Mouse (Mus musculus) liver, embryonic 11.5 days (tissue): ENCODE results near the gene Grin2c. TPM values are rescaled to one million over a fixed set of nuclear protein-coding genes. Genes with fewer than 3 reads are reported as not detected.

Source experiments
- ATAC-seq: fragments of 200-750 bp; cut with Nextera tagmentation; replicated peaks from 2 replicates; pipeline ENCODE4 v1.8.0; 2017; ENCODE audit warnings: moderate number of reproducible peaks, mild to moderate bottlenecking, moderate TSS enrichment, moderate library complexity; ENCODE audit not compliant: low FRiP score
- DNase-seq: peaks from one replicate; pipeline ENCODE4 v3.0.0-alpha.2; 2017; ENCODE audit warnings: low spot score
- H3K27ac ChIP-seq: fragments of 300-500 bp; sonication (generic); 2 replicates; pipeline ENCODE4 v1.5.1; 2014; ENCODE audit warnings: mild to moderate bottlenecking, low read depth, low read length, control low read depth
- H3K27me3 ChIP-seq: fragments of 300-500 bp; sonication (generic); replicated peaks from 2 replicates; pipeline ENCODE4 v1.6.1; 2014; ENCODE audit warnings: low read length, mixed read lengths; ENCODE audit not compliant: control insufficient read depth, insufficient read depth
- H3K36me3 ChIP-seq: fragments of 300-500 bp; sonication (generic); 2 replicates; pipeline ENCODE4 v1.6.1; 2014; ENCODE audit warnings: mild to moderate bottlenecking, low read length, moderate library complexity, mixed read lengths; ENCODE audit not compliant: control insufficient read depth, insufficient read depth
- H3K4me1 ChIP-seq: fragments of 300-500 bp; sonication (generic); replicated peaks from 2 replicates; pipeline ENCODE4 v1.6.1; 2014; ENCODE audit warnings: low read length, mixed read lengths; ENCODE audit not compliant: control insufficient read depth, insufficient read depth
- H3K4me2 ChIP-seq: fragments of 300-500 bp; sonication (generic); 2 replicates; pipeline ENCODE4 v1.6.1; 2014; ENCODE audit warnings: mild to moderate bottlenecking, control low read depth, moderate library complexity
- H3K4me3 ChIP-seq: fragments of 300-500 bp; sonication (generic); 2 replicates; pipeline ENCODE4 v1.5.1; 2014; ENCODE audit warnings: low read depth, low read length, control low read depth
- H3K9ac ChIP-seq: fragments of 300-500 bp; sonication (generic); 2 replicates; pipeline ENCODE4 v1.6.1; 2014; ENCODE audit warnings: low read depth, low read length, control low read depth
- H3K9me3 ChIP-seq: fragments of 300-500 bp; sonication (generic); 2 replicates; pipeline ENCODE4 v1.6.1; 2016; ENCODE audit warnings: low read length, inconsistent platforms, mixed read lengths; ENCODE audit not compliant: control insufficient read depth
- WGBS: fragments of 180-500 bp; shearing (Covaris S2); extraction: QIAGEN DNeasy Blood & Tissue Kit; methylation state at CpG from one replicate; pipeline ENCODE4 v1.1.7; 2014; 5-methylcytosine and 5-hydroxymethylcytosine counted together
- polyA plus RNA-seq: library from polyadenylated mRNA; unstranded; fragments of >200 nt; fragmentation: Nextera tagmentation; extraction: Ambion mirVana; gene quantifications from 2 replicates; pipeline ENCODE4 v1.2.1, GENCODE M21; 2014

The Grin2c gene
- polyA plus RNA-seq, 1 experiment from 2014 or later: 0.89 TPM

GRCm38 (mm10) chr11:115217439-115218410 is 49.3 kb downstream of the Grin2c start:
- Histone ChIP-seq H3K27me3 (no peaks in the 10 kb centered on the region), H3K4me3 (no peak overlapping the region), H3K4me1 (peaks cover 33% of the 10 kb centered on the region), H3K36me3 (no peaks in the 10 kb centered on the region), H3K4me2 (no peak overlapping the region), H3K27ac (no peak overlapping the region), H3K9ac (no peak overlapping the region), H3K9me3 (no peaks in the 10 kb centered on the region)
- ATAC-seq (no peak), DNase-seq (no peak)
- 59% methylated on average over 18 of the region's 18 CpGs for WGBS

GRCm38 (mm10) chr11:115215123-115215522 is 51.9 kb downstream of the Grin2c start:
- 53% methylated on average over 5 of the region's 5 CpGs for WGBS
- Histone ChIP-seq H3K4me2 (no peak overlapping the region), H3K9me3 (no peaks in the 10 kb centered on the region), H3K9ac (no peak overlapping the region), H3K4me3 (no peak overlapping the region), H3K36me3 (no peaks in the 10 kb centered on the region), H3K27ac (no peak overlapping the region), H3K4me1 (peaks cover 29% of the 10 kb centered on the region), H3K27me3 (no peaks in the 10 kb centered on the region)
- no peak for ATAC-seq
- no peak for DNase-seq

GRCm38 (mm10) chr11:115212116-115212515 is 54.9 kb downstream of the Grin2c start:
- no peak overlapping the region for H3K4me3 ChIP-seq
- no peaks in the 10 kb centered on the region for H3K9me3 ChIP-seq
- H3K36me3 ChIP-seq: peaks cover 3% of the 10 kb centered on the region; the same call in 1 of the 2 replicates
- H3K27me3 ChIP-seq: no peaks in the 10 kb centered on the region
- H3K27ac ChIP-seq: no peak overlapping the region
- DNase-seq (no peak), ATAC-seq (no peak)
- H3K9ac ChIP-seq: no peak overlapping the region
- 56% methylated on average over 13 of the region's 13 CpGs for WGBS
- no peak overlapping the region for H3K4me2 ChIP-seq
- peaks cover 1% of the 10 kb centered on the region; the same call in 1 of the 2 replicates for H3K4me1 ChIP-seq

- Histone ChIP-seq H3K4me1 (peaks cover 7% of the 10 kb centered on the region), H3K9ac (no peak overlapping the region), H3K36me3 (peaks cover 8% of the 10 kb centered on the region; the same call in 1 of the 2 replicates), H3K27ac (no peak overlapping the region), H3K9me3 (no peaks in the 10 kb centered on the region), H3K4me2 (no peak overlapping the region), H3K27me3 (no peaks in the 10 kb centered on the region), H3K4me3 (no peak overlapping the region)
- no peak for DNase-seq
- no peak for ATAC-seq
- 82% methylated on average over 7 of the region's 7 CpGs for WGBS
Measured at GRCm38 (mm10) chr11:115209958-115210357, 57.1 kb downstream of the Grin2c start.

- WGBS: 77% methylated on average over 25 of the region's 25 CpGs
- no peak for DNase-seq
- H3K27ac ChIP-seq: no peak overlapping the region
- no peak overlapping the region for H3K4me3 ChIP-seq
- no peak overlapping the region for H3K4me2 ChIP-seq
- no peaks in the 10 kb centered on the region for H3K27me3 ChIP-seq
- no peak overlapping the region for H3K9ac ChIP-seq
- no peak for ATAC-seq
- peaks cover 7% of the 10 kb centered on the region for H3K4me1 ChIP-seq
- no peaks in the 10 kb centered on the region for H3K9me3 ChIP-seq
- H3K36me3 ChIP-seq: peaks cover 11% of the 10 kb centered on the region; the same call in 1 of the 2 replicates
Measured at GRCm38 (mm10) chr11:115208776-115209732, 58.0 kb downstream of the Grin2c start.

GRCm38 (mm10) chr11:115208126-115208525 is 58.9 kb downstream of the Grin2c start:
- Histone ChIP-seq H3K4me1 (peaks cover 7% of the 10 kb centered on the region), H3K36me3 (peaks cover 11% of the 10 kb centered on the region; the same call in 1 of the 2 replicates), H3K9me3 (no peaks in the 10 kb centered on the region), H3K27me3 (no peaks in the 10 kb centered on the region), H3K4me2 (no peak overlapping the region), H3K4me3 (no peak overlapping the region), H3K9ac (no peak overlapping the region), H3K27ac (no peak overlapping the region)
- WGBS: 86% methylated on average over 12 of the region's 12 CpGs
- ATAC-seq (no peak), DNase-seq (no peak)

GRCm38 (mm10) chr11:115202756-115203155 is 64.3 kb downstream of the Grin2c start:
- H3K36me3 ChIP-seq: peaks cover 13% of the 10 kb centered on the region; the same call in 1 of the 2 replicates
- H3K9ac ChIP-seq: no peak overlapping the region
- H3K9me3 ChIP-seq: no peaks in the 10 kb centered on the region
- WGBS: 90% methylated on average over 9 of the region's 9 CpGs
- peaks cover 7% of the 10 kb centered on the region; the same call in 1 of the 2 replicates for H3K4me1 ChIP-seq
- no peak for ATAC-seq
- no peak overlapping the region for H3K4me2 ChIP-seq
- no peaks in the 10 kb centered on the region; the same call in 1 of the 2 replicates for H3K27me3 ChIP-seq
- H3K27ac ChIP-seq: no peak overlapping the region
- no peak overlapping the region for H3K4me3 ChIP-seq
- no peak for DNase-seq

- H3K4me3 ChIP-seq: no peak overlapping the region
- H3K27ac ChIP-seq: no peak overlapping the region
- H3K4me2 ChIP-seq: no peak overlapping the region
- WGBS: 22% methylated on average over 12 of the region's 12 CpGs
- peaks cover 11% of the 10 kb centered on the region; the same call in 1 of the 2 replicates for H3K36me3 ChIP-seq
- ATAC-seq (peak; percentile 76), DNase-seq (peak; percentile 79)
- no peaks in the 10 kb centered on the region; the same call in 1 of the 2 replicates for H3K27me3 ChIP-seq
- no peak overlapping the region for H3K9ac ChIP-seq
- H3K9me3 ChIP-seq: no peaks in the 10 kb centered on the region
- H3K4me1 ChIP-seq: peaks cover 7% of the 10 kb centered on the region; the same call in 1 of the 2 replicates
Measured at GRCm38 (mm10) chr11:115202316-115202715, 64.7 kb downstream of the Grin2c start.
